Mouse (Mus musculus) cerebellum, adult (tissue): Measurements from ENCODE around the gene Scml4.

Experiments
- ATAC-seq: cut with Nextera tagmentation; 2 replicates; pipeline ENCODE4 v1.9.2; 2017; ENCODE audit warnings: mild to moderate bottlenecking, moderate library complexity, mixed read lengths; ENCODE audit not compliant: insufficient number of reproducible peaks, low FRiP score, low TSS enrichment

The Scml4 gene

DNA sequence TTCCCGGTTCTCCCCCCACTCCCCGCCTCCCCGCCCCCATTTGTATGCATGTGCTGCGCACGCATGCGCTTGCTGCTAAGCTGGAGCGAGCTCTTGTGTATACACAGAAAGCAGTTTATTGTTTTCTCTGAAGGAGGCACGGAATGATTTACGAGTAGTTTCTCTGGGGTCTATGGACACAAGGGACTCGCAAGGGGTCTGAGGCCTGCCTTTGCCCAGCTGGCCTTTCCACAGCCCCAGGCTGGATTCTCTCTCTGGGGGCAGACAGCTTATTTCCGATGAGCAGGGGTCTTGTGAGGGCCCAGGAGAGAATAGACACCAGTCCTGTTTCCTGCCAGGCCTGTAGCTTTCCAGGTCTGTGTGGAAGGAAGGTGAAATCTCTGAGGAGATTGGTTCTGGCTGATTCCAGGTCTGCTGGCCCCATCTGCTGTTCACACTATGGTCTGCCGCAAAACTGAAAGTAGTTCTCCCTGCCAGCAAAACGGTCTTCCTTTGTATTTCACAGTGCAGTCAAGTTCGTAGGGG is 81.6 kb downstream of the Scml4 start:
- ATAC-seq: no peak

DNA sequence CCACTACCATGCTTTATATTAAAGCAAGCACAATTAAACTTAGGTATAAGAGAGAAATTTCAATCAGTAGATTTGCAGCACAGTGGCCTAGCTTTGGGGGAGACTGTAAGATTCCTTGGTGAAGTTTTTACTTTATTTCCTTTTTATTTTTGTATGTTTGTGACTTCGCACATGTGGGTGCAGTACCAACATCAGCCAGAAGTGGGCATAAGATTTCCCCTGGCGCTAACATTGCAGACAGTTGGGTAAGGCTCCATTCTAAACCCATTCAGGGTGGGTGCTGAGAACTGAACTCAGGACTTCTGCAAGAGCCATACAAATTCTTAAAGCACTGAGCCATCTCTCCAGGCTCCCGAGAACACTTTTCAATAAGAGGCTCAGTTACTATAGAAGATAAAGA is 82.1 kb downstream of the Scml4 start:
- ATAC-seq: no peak

DNA sequence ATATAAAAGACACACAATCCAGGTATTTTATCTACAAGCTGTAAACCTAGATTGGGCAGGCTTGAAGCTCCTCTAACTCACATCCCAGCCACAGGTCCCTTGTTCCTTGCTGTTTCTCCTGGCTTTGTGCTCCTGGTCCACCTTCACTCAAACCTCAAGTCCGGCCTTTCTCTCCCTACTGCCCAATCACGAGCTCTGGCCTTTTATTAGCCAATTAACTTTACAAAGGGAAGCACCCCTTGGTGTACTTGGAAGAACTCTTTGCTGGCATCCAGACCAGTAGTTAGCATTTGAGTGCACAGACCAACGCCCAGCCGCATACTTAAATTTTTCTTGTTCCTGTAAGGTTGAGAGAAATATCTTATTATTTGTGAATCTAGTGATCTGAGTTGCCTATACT is 85.1 kb downstream of the Scml4 start:
- no peak for ATAC-seq

DNA sequence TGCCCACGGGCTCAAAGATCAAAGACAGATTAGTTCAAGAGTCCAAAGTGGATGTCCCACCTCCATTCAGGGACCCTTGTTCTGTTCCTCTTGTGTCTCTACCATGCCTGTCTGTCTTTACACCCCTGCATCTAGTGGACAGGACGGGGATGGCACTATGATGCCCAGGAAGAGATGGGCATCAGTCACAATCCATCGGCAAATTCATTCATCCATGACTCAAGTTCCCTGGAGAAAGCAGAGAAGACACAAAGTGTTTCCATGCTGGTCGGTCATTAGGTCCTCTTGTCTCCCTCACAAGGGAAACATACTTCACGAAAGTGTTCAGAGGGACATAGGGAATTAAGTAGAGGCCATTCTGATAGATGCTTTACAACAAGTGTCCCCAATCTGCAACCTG is 87.2 kb downstream of the Scml4 start:
- ATAC-seq: no peak

DNA sequence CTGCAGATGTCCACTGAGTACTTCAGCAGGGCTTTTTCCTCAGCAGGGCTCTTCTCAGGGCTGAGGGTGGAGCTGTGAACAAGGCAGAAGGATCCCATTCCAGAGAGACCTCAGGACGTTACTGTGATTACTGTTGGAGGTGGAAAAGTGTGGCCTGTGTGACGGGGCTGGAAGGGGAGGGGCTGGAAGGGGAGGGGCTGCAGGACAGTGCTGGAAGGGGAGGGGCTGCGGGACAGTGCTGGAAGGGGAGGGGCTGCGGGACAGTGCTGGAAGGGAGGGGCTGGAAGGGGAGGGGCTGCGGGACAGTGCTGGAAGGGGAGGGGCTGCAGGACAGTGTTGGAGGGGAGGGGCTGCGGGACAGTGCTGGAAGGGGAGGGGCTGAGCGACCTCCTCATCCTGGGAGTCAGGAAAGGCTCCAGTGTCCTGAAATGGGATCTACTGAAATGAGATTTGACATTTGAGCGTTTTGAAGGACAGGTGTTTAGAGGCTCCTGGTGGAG is 90.1 kb downstream of the Scml4 start:
- 0 out of 2 replicates have a peak, but pooled peaks have one; percentile 38 for ATAC-seq

DNA sequence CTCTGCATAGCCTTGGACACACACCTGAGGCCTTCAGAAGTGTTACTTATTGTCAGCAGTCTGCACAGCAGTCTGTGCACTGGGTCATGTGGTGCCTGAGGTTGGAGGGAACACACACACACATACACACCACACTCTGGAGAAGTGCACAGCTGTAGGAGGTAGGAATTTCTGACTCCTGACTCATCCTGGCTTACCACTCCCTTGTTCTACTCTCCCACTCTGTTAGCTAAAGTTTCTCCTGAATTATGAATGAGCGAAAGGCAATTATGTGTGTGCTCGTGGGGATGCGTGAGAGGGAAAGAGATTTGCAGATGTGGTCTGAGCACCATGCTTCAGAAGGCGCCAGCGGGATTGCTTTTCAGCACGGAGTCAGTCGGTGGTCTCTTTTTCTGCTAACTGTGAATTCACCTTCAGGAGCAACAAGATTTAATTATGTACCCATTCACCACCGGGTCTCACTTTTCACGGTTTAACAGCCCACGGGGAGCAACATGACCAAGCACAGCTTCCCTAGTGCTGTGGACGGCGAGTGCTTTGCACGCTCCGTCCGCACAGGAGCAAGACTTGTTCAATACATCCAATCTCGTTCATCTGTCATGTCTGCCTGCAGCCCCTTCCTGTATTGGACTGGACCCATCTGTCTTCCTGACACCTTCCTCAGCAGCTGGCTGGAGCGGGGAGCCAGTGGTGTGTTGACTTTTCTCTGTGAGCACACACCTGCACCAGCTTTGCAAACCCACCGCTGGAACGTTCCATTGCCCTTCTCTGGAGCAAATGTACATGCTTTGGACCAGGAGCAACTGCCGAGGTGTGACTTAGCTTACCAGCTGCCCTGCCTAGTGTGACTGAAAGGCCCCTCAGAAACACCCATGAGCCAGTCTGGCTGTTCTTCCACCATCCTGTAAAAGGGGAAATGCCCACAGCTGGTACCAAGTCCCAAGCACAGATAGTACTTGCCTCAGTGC is 91.2 kb downstream of the Scml4 start:
- no peak for ATAC-seq

DNA sequence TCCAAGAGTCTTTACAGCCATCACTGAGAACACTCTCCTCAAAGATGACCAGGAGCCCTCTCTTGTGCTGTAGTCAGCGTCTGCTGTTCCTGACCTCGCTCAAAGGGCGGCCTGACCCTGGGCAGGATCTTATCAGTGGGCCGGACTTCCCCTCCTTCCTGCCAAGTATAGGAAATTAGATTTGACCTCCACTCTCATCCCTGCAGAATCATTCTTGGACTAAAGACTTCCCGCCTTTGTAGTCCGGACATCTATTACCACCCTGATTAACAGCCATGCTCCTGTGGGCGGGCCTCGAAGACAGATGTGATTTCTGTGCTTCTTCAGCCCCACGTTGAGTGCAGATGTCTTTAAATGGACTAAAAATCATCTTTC is 91.9 kb downstream of the Scml4 start:
- no peak for ATAC-seq

DNA sequence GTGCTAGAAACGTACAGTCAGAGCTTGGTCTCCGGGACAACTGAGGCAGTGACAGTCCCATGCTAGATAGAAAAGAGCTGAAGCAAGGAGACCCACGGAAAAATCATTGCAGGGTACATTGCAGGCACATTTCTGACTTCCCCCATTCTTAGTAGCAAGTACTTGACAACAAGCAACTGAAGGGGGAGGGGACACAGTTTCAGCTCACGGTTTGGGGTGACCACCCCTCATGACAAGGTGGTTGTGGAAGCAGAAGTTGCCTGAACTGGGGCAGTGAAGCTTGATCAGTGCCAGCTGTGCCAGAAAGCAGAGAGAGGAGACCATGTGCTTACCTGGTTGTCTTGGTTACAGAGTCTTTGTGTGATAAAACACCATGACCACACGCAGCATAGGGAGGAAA is 93.4 kb downstream of the Scml4 start:
- no peak for ATAC-seq

DNA sequence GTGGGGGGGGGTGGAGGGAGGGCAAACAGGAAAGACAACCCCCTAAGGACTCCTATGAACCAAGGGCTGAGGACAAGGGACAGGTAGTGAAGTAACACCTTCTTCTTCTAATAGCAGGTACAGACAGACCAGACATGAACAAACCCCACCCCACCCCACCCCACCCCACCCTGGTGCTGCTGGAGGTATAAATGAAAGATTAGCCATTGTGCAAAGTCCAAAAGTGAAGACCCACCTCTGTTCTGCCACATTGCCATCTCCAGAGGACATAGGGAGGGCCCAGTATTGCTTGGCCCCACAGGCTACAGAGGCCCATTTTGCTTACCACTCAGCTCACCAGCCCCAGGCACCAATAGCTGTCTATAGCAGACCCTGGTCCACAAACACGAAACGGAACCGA is 95.0 kb downstream of the Scml4 start:
- no peak for ATAC-seq

DNA sequence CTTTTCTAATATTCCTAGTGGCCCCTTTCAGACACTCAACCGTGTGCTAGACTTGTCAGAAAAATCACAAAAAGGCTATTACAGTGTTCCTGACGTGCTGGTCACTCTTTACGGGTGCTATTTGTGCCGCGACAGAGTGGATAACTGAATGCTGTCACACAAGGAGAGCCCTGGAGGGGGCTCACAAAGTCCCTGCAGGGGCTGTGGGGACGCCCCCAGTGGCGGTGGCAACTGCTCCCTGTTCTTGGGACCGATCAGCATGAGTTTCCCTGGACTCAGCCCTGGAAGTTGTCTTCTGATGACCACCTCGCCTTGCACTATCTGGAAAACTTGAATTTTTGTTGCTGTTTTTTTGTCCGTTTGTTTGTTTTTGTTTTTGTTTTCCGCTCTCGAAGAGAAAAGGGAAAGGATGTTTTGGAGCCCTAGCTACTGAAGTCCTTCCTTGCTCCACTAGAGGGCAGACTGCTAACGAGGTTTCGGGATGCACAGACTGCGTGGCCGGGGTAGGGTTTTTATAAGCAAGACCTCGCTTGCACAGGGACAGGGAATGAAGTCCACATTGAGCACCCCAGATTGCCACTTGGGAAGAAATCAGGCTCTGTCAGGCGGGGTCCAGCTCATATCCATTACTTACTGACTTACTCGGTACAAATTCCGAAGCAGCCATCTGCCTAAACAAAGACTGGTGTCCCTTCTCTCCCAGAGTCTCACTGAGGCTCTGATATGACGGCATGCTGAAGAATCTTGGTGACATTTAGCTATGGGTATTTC is 97.9 kb downstream of the Scml4 start:
- ATAC-seq: peak; percentile 87

DNA sequence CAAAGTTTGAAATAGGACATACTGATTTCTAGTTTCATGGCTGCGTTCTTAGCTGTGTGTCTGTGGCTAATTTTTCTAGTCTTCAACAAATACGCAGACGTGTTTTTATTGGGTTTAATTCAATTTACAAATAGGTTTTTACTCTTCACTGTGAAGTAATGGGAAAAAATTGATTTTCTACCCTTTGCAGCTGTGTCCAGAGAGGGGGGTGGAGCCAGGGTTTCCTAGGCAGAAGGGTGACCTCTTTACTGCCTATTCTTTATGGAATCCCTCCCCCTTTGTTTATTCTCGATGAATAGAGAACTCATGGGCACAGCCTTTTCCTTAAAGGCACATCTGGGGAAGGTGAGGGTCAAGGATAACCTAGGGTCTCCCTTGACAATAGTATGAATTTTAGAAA is 98.5 kb downstream of the Scml4 start:
- no peak for ATAC-seq

DNA sequence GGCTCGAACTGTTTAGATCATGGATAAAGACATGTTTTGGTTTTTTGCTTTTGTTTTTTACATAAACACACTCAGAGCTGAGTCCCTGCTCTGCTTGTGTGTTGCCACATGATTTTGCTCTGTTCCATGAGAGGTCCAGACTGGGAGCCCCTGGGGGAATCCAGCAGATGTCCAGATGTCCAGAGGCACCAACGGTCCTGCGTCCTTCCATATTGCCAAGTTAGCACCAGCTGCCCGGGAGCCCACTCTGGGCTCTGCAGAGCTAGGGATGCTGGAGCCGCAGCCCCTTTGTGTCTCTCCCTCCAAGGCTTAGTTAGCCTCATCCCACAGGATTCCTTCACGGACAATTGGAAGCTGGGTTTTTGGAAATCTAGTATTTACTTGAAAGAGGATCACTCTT is 101.6 kb downstream of the Scml4 start:
- no peak for ATAC-seq

DNA sequence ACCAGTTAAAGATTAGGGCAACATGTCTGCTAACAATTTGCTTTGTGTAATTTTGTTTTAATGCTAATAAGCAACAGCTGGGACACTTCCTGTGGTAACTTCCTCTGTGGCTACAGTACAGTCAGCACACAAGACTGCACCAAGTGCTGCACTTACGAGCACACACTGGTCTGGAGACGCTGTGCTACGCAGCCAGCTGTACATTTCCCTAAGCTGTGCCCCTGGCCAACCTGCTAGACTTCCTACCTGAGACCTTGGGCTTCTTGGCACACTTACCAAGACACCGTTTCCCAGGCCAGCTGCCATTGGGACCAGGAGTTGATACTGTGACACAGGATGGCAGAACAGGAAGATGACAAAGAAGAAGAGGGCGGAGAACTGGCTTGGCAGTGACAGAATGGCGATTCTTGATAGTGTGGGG is 102.0 kb downstream of the Scml4 start:
- no peak for ATAC-seq

DNA sequence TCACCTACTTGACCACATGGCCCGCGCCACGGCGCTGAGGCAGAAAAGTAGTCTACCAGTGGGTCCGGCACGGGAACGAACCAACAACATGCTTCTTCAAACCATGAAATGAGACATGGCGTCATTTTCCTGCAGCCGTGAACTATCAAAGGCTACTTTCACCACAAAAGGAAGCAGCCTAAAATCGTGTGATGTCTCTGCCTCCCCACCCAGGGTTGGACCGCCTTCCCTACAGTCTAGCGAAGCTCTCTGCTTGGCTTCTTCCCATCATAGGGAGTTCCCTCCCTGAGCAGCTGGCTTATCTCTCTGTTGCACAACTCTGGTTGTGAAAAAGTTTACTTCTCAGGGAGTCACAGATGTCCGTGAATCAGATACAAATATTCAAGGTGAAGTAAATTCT is 102.5 kb downstream of the Scml4 start:
- ATAC-seq: no peak

DNA sequence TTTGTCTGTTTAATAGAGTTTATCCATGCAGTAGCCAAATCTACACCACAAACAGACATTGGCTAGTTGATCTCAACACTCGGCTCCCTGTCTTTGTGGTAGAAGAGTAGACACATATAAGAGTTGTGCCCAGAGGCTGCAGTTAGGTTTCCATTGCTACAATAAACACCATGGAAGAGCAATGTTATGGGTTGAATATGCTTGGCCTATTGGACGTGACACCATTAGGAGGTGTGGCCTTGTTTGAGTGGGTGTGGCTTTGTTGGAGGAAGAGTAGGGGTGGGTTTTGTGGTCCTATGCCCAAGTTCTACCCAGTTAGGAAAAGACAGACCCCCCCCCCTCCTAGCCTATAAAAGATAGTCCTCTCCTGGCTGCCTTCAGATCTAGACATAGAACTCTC is 102.9 kb downstream of the Scml4 start:
- ATAC-seq: no peak

DNA sequence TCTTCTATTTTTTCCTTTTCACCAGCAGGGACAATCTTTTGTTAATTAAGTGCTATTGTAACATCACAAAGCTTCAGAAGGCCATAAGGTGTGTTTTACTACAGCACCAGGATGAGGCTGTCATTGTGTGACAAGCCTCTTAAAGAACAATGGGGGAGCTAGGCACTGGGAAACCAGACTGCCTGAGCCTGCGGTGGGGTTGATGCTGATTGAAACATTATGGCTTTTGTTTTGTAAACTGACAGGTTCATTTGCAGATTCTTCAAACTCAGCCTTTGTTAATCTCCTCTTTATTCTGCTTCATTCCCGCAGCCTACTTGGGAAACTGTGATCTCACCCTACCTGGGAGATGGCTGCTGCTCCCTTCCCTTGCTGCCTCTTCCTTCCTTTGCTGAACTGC is 108.2 kb downstream of the Scml4 start:
- no peak for ATAC-seq

DNA sequence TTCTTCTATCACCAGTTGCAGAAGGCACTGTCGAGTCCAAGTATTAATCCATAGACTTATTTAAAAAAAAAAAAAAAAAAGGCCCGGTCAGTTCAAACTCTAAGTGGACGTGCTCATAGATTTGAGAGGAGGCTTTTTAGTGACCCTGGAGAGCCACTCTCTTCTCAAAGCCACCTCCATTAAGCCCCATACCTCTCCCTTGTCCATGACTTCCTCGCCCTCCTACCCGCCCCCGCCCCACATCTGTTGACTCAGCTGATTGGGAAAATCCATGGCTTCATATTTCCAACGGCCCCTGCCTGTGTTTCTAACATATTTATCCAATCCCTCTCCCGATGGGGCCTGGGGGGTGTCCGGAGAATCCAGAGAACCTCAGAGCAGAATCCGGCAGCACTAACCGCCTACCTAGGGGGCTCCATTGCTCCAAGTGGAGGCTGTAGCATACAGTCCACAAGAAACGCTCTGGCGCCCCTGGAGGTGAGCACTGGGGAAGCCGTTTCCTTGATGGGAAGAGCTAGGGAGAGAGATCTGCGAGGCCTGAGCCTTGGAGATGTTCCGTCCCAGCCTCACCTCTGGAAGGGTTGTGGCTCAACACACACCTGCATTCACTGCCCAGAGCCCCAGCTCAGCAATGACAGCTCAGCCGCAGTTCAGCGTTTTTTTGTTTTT is 112.5 kb downstream of the Scml4 start:
- ATAC-seq: peak; percentile 74

DNA sequence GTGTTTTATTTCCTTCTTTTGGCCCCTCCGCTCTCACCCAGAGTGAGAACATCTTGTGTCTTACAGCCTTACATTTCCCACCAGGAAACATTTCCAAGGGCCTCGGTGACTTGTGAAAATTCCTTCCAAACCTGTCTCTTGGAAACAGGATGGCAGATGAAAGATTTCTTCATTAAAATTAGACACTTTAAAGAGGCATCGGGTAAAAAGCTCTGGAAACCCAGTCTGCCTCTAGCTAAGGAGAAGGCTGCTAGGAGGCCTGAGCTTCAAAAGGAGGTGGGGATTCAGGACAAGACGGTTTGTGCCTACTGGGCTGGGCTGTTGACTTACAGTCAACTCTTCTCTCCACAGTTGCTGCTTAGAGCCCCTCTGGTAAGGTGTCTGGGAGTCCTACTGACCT is 113.4 kb downstream of the Scml4 start:
- ATAC-seq: no peak

DNA sequence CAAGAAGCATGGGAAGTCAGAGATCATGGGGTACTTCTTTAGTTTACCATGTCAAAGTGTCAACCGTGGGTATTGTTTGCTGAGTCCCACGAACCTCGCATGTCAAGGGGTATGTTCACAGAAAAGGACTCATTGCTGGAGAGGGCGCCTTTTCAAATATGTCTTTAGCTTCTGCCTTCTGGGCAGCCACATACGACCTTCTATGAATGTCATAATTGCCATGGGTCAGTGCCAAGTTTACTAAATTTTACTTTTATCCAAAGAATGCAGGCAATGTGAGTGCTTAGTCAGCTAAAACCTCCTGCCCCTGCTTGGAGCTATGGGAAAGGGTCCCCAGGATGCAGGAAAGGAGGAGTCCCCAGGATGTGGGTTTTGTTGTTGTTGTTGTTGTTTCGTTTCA is 116.4 kb downstream of the Scml4 start:
- no peak for ATAC-seq

DNA sequence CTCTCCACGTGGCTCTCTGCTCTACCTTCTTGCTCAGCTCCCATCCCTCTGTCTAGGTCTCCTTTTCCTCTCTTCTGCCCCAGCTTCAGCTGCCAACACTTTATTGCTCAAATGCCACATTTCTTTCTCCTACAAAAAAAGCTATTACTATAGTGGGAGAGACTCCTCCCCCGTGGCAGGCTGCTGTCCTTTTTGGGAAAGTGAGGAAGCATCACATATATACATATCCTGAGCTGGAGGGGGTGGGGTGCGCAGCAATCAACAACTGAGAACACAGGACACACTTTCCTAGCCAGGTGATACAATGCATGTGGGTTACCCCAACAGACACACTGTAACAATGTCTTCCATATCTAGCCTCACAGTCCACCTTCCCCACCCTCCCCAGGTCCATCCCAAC is 118.2 kb downstream of the Scml4 start:
- no peak for ATAC-seq
